Mouse (Mus musculus) MEL (cell line): ENCODE measurements around the gene Cd40.

Experiments
- CTCF ChIP-seq, 3 experiments: IDR thresholded peaks in 2 of 3; conservative IDR thresholded peaks in 1 of 3; 2 replicates each; pipeline ENCODE4 v1.5.1; 2011 to 2012; ENCODE audit warnings: low read length in 3 of 3, low read depth in 2 of 3, mild to moderate bottlenecking in 2 of 3, improper control_type of control experiment in 1 of 3, inconsistent platforms in 1 of 3, mixed read lengths in 1 of 3, moderate library complexity in 1 of 3; ENCODE audit not compliant: control insufficient read depth in 1 of 3, insufficient read depth in 1 of 3, poor library complexity in 1 of 3, severe bottlenecking in 1 of 3
- MAFK ChIP-seq: IDR thresholded peaks from 2 replicates; pipeline ENCODE4 v1.6.1; 2011; ENCODE audit warnings: low read depth, mild to moderate bottlenecking, low read length, improper control_type of control experiment, borderline replicate concordance
- MXI1 ChIP-seq: IDR thresholded peaks from 2 replicates; pipeline ENCODE4 v1.6.1; 2011; ENCODE audit warnings: mild to moderate bottlenecking, low read depth, low read length, improper control_type of control experiment
- NRF1 ChIP-seq: IDR thresholded peaks from 2 replicates; pipeline ENCODE4 v1.6.1; 2014; ENCODE audit warnings: low read depth, mild to moderate bottlenecking, inconsistent platforms, low read length, improper control_type of control experiment, moderate library complexity; ENCODE audit not compliant: poor library complexity, insufficient read depth, severe bottlenecking
- POLR2A ChIP-seq, 2 experiments: IDR thresholded peaks; 2 replicates each; pipeline ENCODE4 v1.6.1; 2011 to 2012; ENCODE audit warnings: low read length in 2 of 2, mild to moderate bottlenecking in 2 of 2, control low read depth in 1 of 2, improper control_type of control experiment in 1 of 2, low read depth in 1 of 2, moderate library complexity in 1 of 2; ENCODE audit not compliant: control insufficient read depth in 1 of 2, insufficient read depth in 1 of 2, poor library complexity in 1 of 2

DNA sequence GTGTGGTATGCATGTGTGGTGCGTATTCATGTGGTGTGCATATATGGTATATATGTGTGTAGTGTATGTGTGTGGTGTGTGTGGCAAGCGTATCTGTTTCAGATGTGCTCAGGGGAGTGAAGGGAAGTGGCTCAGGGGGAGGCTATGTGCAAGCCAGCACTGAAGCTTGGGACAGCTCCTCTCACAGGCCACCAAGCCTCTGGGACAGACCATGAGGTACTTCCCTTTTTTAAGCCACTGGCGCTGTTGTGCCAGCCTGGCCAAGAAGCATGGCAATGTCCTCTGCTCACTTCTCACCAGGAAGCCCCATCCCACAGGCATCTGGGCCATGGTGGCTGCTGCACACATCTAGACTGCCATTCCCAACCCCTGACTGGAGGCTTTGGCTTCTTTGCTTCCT, 47.5 kb downstream of the Cd40 start:
- TF ChIP-seq MAFK: no peak
- TF ChIP-seq POLR2A (IDR thresholded peaks at IDR 0.05; ENCODE audit: control insufficient read depth in 1 of 2, insufficient read depth in 1 of 2, low read depth in 1 of 2, low read length in 2 of 2, poor library complexity in 1 of 2): no peak
- TF ChIP-seq CTCF (IDR thresholded peaks at IDR 0.05 in 2 of 3, conservative IDR thresholded peaks at IDR 0.05 in 1 of 3; ENCODE audit: control insufficient read depth in 1 of 3, insufficient read depth in 1 of 3, low read depth in 2 of 3, low read length in 3 of 3, poor library complexity in 1 of 3, severe bottlenecking in 1 of 3): no peak
- TF ChIP-seq MXI1: no peak
- no peak for TF ChIP-seq NRF1
